Mouse (Mus musculus) small intestine, adult 2 months (tissue): ENCODE measurements around the gene Gm20388.

ENCODE experiments used
- CTCF ChIP-seq: fragments of 200-500 bp; IDR thresholded peaks from 2 replicates; pipeline ENCODE4 v1.5.1; 2012; ENCODE audit warnings: low read depth, mild to moderate bottlenecking, control low read depth, inconsistent platforms, low read length, moderate library complexity, mixed read lengths; ENCODE audit not compliant: insufficient replicate concordance, insufficient read length; ENCODE audit errors: extremely low read depth
- POLR2A ChIP-seq: fragments of 200-500 bp; IDR thresholded peaks from 2 replicates; pipeline ENCODE4 v1.6.1; 2012; ENCODE audit warnings: low read depth, mild to moderate bottlenecking, control low read depth, inconsistent platforms, low read length, moderate library complexity

- TF ChIP-seq CTCF (no peak), POLR2A (no peak)
Measured at GRCm38 (mm10) chr8:122639521-122640248, 2729.0 kb downstream of the Gm20388 start.
